Mouse (Mus musculus): ENCODE measurements around the gene Sertad2.

The Sertad2 gene

GRCm38 (mm10) chr11:20594229-20595201 lies 51.5 kb downstream of the Sertad2 start:
- no peak for DNase-seq (ENCODE audit: extremely low spot score, low read depth, low spot score)

GRCm38 (mm10) chr11:20603066-20603812 lies 60.2 kb downstream of the Sertad2 start:
- peak; percentile 24 for DNase-seq (ENCODE audit: extremely low spot score, low read depth, low spot score)

- no peak for DNase-seq (ENCODE audit: extremely low spot score, low read depth, low spot score)
Measured at GRCm38 (mm10) chr11:20604119-20604518, 61.1 kb downstream of the Sertad2 start.

- no peak for DNase-seq (ENCODE audit: extremely low spot score, low read depth, low spot score)
Measured at GRCm38 (mm10) chr11:20605613-20606012, 62.6 kb downstream of the Sertad2 start.

GRCm38 (mm10) chr11:20608442-20608841 lies 65.4 kb downstream of the Sertad2 start:
- DNase-seq (ENCODE audit: extremely low spot score, low read depth, low spot score), result no peak

GRCm38 (mm10) chr11:20613223-20613622 lies 70.2 kb downstream of the Sertad2 start:
- no peak for DNase-seq (ENCODE audit: extremely low spot score, low read depth, low spot score)

- no peak for DNase-seq (ENCODE audit: extremely low spot score, low read depth, low spot score)
Measured at GRCm38 (mm10) chr11:20616103-20616502, 73.0 kb downstream of the Sertad2 start.

GRCm38 (mm10) chr11:20627146-20627545 lies 84.1 kb downstream of the Sertad2 start:
- no peak for DNase-seq (ENCODE audit: extremely low spot score, low read depth, low spot score)

- DNase-seq (ENCODE audit: extremely low spot score, low read depth, low spot score), result no peak
Measured at GRCm38 (mm10) chr11:20628216-20628615, 85.2 kb downstream of the Sertad2 start.

GRCm38 (mm10) chr11:20629700-20630099 lies 86.6 kb downstream of the Sertad2 start:
- no peak for DNase-seq (ENCODE audit: extremely low spot score, low read depth, low spot score)

- peak; percentile 80 for DNase-seq (ENCODE audit: extremely low spot score, low read depth, low spot score)
Measured at GRCm38 (mm10) chr11:20631026-20631940, 88.2 kb downstream of the Sertad2 start.

- no peak for DNase-seq (ENCODE audit: extremely low spot score, low read depth, low spot score)
Measured at GRCm38 (mm10) chr11:20631941-20632618, 89.0 kb downstream of the Sertad2 start.

GRCm38 (mm10) chr11:20632619-20632965 lies 89.5 kb downstream of the Sertad2 start:
- no peak for DNase-seq (ENCODE audit: extremely low spot score, low read depth, low spot score)

GRCm38 (mm10) chr11:20634543-20634942 lies 91.5 kb downstream of the Sertad2 start:
- DNase-seq (ENCODE audit: extremely low spot score, low read depth, low spot score), result no peak

- no peak for DNase-seq (ENCODE audit: extremely low spot score, low read depth, low spot score)
Measured at GRCm38 (mm10) chr11:20635646-20636045, 92.6 kb downstream of the Sertad2 start.

- no peak for DNase-seq (ENCODE audit: extremely low spot score, low read depth, low spot score)
Measured at GRCm38 (mm10) chr11:20636114-20636513, 93.1 kb downstream of the Sertad2 start.

- DNase-seq (ENCODE audit: extremely low spot score, low read depth, low spot score), result no peak
Measured at GRCm38 (mm10) chr11:20637060-20637459, 94.0 kb downstream of the Sertad2 start.

- no peak for DNase-seq (ENCODE audit: extremely low spot score, low read depth, low spot score)
Measured at GRCm38 (mm10) chr11:20638841-20639240, 95.8 kb downstream of the Sertad2 start.

- peak; percentile 61 for DNase-seq (ENCODE audit: extremely low spot score, low read depth, low spot score)
Measured at GRCm38 (mm10) chr11:20639918-20640447, 96.9 kb downstream of the Sertad2 start.

GRCm38 (mm10) chr11:20642321-20642720 lies 99.3 kb downstream of the Sertad2 start:
- no peak for DNase-seq (ENCODE audit: extremely low spot score, low read depth, low spot score)

Measured in hindlimb bud, embryonic 11.5 days (tissue).